Mouse (Mus musculus) c-Kit-positive CD71-positive TER-119-negative erythroid progenitor cells, embryonic 14.5 days (primary cell): Measurements from ENCODE around the gene Reep3.

Experiments
- DNase-seq: peaks from one replicate; pipeline ENCODE4 v3.0.0-alpha.2; 2013; ENCODE audit warnings: low read depth

Gene Reep3

GRCm38 (mm10) chr10:67111044-67111798, 14.5 kb upstream of the Reep3 start:
- DNase-seq, result no peak

- no peak for DNase-seq
Observed at GRCm38 (mm10) chr10:67109635-67110034, 12.9 kb upstream of the Reep3 start.

- no peak for DNase-seq
Observed at GRCm38 (mm10) chr10:67108096-67108495, 11.4 kb upstream of the Reep3 start.

GRCm38 (mm10) chr10:67107017-67107761, 10.4 kb upstream of the Reep3 start:
- no peak for DNase-seq

- DNase-seq, result no peak
Observed at GRCm38 (mm10) chr10:67106400-67106799, 9.7 kb upstream of the Reep3 start.

GRCm38 (mm10) chr10:67105331-67106217, 8.8 kb upstream of the Reep3 start:
- DNase-seq, result no peak

- no peak for DNase-seq
Observed at GRCm38 (mm10) chr10:67104543-67104942, 7.8 kb upstream of the Reep3 start.

- no peak for DNase-seq
Observed at GRCm38 (mm10) chr10:67100831-67101251, 4.1 kb upstream of the Reep3 start.

- DNase-seq, result no peak
Observed at GRCm38 (mm10) chr10:67100011-67100661, 3.4 kb upstream of the Reep3 start.

- DNase-seq, result no peak
Observed at GRCm38 (mm10) chr10:67099183-67099929, 2.6 kb upstream of the Reep3 start.

GRCm38 (mm10) chr10:67098408-67099050, 1.8 kb upstream of the Reep3 start:
- DNase-seq, result no peak

- DNase-seq, result no peak
Observed at GRCm38 (mm10) chr10:67097437-67098150, 849 bp upstream of the Reep3 start.

- no peak for DNase-seq
Observed at GRCm38 (mm10) chr10:67095798-67096620, 736 bp downstream of the Reep3 start, which contains the start of gene Jmjd1c. Jmjd1c (plus strand) TSS chr10:67096125.

- no peak for DNase-seq
Observed at GRCm38 (mm10) chr10:67094922-67095321, 1.8 kb downstream of the Reep3 start.

GRCm38 (mm10) chr10:67090611-67091010, 6.1 kb downstream of the Reep3 start:
- DNase-seq, result no peak

GRCm38 (mm10) chr10:67087447-67088226, 9.1 kb downstream of the Reep3 start:
- no peak for DNase-seq

GRCm38 (mm10) chr10:67085916-67086315, 10.8 kb downstream of the Reep3 start:
- DNase-seq, result no peak

- no peak for DNase-seq
Observed at GRCm38 (mm10) chr10:67085124-67085523, 11.6 kb downstream of the Reep3 start.
